Mouse (Mus musculus): ENCODE results near the gene Ptrh2.

DNA sequence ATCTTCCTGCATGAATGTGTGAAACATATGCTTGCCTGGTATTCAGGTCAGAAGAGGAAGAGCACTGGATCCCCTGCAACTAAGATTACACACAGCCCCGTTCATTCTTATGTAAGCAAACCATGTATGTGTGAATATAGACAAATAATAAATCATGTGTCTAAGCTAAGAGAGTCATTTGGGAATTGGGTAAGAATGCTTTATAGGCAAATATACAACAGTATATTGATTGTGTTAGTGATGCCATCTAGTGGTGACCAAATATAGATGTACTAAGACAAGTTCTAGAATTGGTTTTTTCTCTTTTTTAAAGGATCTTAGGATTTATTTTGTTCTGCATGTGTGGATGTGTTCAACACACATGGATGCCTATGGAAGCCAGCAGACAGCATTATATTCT lies 28.1 kb upstream of the Ptrh2 start:
- TF ChIP-seq CTCF (IDR thresholded peaks at IDR 0.05; ENCODE audit: low read depth) (peak; percentile 63), EP300 (IDR thresholded peaks at IDR 0.05; ENCODE audit: low read depth) (no peak)
